Mouse (Mus musculus): ENCODE data around the gene Rnase2b. TPM values are rescaled to one million over a fixed set of nuclear protein-coding genes. Genes with fewer than 3 reads are reported as not detected.
"Not testable (repeated sequence)": the region's sequence is repeated elsewhere in the genome, so short reads cannot be mapped to it uniquely, and the experiment has no call there.

Rnase2b gene
- total RNA-seq, 1 experiment from 2014 or later = not detected

DNA sequence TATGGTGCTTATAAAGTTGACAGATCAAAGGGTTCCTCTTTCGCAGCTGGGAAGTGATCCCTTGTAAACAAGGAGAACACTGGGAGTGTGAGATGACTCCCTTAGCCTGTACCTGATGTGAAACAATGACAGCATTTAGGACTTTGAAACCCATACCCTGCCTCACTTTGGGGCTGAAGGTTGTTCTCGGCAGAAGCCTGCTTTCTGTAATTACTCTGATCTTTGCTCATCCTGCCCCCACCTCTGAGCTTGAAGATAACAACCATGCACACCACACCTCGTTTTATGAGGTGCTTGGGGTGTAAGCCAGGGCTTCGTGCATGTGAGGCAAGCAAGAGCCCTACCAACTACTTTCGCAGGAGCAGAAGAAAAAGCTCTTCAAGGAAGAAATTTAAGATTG lies 12.9 kb upstream of the Rnase2b start:
- ATAC-seq (replicated peaks; ENCODE audit: insufficient number of reproducible peaks, low FRiP score, low TSS enrichment, poor library complexity, severe bottlenecking) = no peak

DNA sequence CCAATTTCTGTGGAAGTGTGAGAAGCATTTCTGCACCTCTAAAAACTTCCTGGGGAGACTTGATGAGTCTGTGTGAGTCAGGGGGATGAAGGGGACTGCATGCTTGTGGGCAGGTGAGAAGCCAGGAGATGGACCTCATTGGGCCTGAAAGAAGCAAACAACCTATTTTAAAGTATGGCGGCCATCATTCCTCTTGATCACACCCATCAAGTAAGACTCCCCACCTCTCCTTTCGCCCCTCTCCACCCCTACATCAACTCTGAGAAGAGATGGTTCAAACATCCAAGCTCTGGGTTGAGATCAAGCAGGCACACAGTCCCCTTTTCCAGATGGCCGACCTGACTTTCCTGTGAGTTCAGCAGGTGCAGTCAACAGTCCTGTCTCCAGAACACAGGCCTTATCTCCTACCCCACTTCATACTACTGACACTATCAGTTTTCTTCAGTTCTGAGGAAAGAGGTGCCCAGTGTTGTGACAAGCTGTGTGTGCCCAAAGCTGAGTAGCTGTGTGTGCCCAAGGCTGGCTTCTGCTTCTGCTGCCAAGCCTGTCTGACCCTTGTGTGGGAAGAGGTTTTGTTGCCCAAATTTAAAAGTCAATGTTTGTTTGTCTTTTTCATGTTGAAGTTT lies 11.7 kb upstream of the Rnase2b start:
- no peak for ATAC-seq (replicated peaks; ENCODE audit: insufficient number of reproducible peaks, low FRiP score, low TSS enrichment, poor library complexity, severe bottlenecking)

DNA sequence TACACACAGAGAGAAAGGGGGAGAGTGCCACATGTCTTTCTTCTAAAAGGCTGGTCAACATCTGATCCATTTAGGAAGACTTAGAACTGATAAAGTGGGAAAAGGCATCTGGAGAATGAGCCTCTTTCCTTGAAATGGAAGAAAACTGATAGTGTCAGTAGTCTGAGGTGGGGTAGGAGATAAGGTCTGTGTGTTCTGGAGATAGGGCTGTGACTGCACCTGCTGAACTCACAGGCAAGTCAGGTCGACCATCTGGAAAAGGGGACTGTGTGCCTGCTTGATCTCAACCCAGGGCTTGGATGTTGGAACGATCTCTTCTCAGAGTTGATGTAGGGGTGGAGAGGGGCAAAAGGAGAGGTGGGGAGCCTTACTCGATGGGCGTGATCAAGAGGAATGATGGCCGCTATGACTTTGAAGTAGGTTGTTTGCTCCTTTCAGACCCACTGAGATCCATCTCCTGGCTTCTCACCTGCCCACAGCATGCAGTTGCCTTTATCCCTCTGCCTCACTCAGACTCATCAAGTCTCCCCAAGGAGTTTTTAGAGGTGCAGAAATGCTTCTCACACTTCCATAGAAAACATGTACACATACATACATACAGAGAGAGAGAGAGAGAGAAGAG lies 9.7 kb upstream of the Rnase2b start:
- no peak for ATAC-seq (replicated peaks; ENCODE audit: insufficient number of reproducible peaks, low FRiP score, low TSS enrichment, poor library complexity, severe bottlenecking)

DNA sequence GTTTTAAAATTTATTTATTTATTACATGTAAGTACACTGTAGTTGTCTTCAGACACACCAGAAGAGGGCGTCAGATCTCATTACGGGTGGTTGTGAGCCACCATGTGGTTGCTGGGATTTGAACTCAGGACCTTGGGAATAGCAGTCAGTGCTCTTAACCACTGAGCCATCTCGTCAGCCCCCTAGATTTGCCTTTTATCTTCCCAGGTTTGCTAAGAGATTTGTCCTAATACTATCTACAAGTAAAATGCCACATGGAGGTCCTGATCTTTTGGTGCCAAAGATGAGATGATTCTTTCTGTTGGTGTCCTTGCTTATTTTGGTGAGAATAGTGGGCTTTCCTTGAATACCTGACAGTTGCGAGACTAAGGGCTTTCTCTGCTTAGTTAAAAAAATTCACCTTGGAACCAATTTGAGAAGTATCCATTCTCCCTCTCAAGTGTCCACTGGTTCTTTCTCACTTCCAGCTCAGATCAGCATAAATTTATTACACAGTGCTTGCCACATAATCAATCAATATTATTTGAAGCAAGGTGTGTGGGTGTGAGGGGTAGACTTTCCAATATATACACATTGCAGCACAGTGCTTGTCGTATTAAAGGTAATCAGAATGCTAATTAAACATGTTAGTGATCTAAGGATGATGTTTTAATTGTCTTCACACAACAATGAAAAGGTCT lies 5.9 kb upstream of the Rnase2b start:
- no peak for ATAC-seq (replicated peaks; ENCODE audit: insufficient number of reproducible peaks, low FRiP score, low TSS enrichment, poor library complexity, severe bottlenecking)

DNA sequence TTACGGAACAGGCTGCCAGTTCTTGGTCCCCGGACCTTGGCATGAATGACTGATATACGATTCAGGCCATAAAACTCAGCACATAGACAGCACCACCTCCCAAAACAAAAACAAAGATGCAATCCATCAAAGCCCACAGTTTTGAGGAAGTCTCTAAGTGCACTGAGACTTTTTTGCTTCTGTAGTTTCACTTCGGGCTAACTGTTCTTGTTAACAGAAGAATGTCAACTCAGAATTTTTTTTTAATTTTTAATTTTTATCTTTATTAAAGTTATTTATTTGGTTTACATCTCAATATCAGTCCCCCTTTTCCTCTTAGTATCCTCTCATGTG lies 5.4 kb upstream of the Rnase2b start:
- no peak; the same call in 1 of the 2 replicates for ATAC-seq (replicated peaks; ENCODE audit: insufficient number of reproducible peaks, low FRiP score, low TSS enrichment, poor library complexity, severe bottlenecking)

DNA sequence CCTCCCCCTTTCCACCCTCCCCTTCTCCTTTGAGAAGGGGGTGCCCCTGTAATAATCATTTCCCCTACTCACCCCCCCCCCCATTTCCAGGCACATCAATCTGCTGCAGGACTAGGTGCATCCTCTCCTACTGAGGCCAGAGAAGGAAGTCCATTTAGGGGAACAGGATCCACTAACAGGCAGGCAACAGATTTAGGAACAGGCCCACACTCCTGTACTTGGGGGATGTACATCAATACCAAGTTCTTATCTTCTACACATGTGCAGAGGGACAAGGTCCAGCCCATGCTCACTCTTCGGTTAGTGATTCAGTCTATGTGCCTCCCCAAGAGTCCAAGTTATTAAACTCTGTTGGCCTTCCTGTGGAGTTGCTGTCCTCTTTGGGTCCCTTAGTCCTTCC lies 5.0 kb upstream of the Rnase2b start:
- no peak for ATAC-seq (replicated peaks; ENCODE audit: insufficient number of reproducible peaks, low FRiP score, low TSS enrichment, poor library complexity, severe bottlenecking)

DNA sequence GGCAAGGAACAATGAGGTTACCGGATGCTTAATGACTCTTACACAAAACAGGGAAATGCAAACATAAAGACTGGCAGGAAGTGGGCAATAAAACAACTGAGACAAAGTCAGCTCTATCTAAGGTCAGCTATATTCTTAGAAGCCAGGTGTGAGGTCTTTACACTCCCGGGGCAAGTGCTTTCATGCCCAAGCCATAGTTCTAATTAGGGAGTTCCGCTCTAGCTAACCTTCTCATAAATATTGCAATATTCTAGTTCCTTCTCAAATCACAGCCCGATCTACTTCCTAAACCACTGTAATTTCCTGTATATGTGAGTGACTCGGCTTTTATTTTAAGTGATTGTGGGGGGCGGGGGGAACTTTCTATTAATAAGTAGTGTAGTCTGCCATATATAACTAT lies 1.3 kb downstream of the Rnase2b start:
- ATAC-seq (replicated peaks; ENCODE audit: insufficient number of reproducible peaks, low FRiP score, low TSS enrichment, poor library complexity, severe bottlenecking) = not testable (repeated sequence)

DNA sequence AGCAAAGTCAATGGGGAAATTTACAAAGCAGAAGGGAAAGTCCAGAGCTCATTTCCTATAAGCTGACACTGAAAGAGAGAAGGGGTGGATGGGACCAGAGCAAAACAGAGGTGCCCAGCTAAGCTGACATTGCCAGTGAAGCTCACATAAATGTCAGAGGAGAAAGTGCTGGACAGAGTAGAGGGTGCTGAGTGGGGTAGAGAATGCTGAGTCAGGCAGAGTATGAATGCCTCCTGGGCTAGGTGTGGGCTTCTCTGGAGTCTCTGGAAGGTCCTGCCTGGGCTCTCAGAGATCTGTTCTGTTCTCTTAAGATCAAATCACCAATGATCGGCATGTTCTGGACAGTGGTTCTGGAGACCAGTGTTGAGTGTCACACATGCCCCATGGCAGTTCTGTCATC lies 3.4 kb downstream of the Rnase2b start:
- no peak for ATAC-seq (replicated peaks; ENCODE audit: insufficient number of reproducible peaks, low FRiP score, low TSS enrichment, poor library complexity, severe bottlenecking)

DNA sequence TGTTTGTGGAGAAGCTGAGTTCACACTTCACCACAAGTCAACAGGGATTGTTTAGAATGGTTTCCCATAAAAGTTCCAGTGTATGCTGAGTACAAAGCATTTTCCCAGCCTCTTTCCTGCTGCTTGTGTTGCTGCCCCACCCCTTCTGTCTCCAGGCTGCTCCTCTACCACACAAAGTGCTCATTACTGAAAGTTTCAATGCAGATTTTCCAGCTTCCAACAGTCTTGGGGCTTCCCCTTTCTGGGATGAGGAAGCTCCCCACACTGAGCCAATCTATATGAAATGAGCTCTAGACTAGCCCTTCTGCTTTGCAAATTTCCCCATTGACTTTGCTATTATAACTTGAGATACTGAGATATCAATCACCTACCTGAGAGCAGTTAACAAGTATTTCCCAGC lies 4.0 kb downstream of the Rnase2b start:
- peak; percentile 66 for ATAC-seq (replicated peaks; ENCODE audit: insufficient number of reproducible peaks, low FRiP score, low TSS enrichment, poor library complexity, severe bottlenecking)

DNA sequence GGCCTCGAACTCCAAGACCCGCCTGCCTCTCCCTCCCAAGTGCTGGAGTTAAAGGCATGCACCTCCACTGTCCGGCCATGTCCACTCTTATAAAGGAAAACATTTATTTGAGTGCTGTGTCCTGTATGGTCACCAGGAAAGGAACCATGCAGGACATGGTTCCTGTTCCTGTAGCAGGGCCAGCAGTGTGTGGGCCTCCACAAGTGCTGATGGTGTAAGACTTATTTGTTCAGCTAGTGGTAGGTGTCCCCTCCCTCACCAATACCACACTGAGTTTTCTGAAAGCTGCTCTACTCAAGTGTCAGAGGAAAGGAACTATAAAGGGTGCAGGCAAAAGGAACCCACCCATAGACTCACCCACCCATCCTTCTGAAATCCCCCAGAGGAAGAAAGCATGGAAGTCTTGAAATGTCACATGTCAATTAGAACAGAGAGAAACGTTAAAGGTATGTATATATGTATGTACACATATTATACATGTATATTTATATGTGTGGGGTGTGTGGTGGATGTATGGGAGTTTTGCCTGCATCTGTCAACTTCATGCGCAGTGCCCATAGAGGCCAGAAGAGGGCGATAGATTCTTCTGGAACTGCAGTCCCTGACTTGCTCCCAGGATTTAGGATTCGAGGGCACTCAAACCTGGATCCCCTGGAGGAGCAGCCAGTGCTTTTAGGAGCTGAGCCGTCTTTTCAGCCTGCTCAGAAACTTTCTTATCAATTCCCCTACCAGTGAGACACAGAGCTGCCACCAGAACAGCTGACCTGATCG lies 10.2 kb downstream of the Rnase2b start:
- ATAC-seq (replicated peaks; ENCODE audit: insufficient number of reproducible peaks, low FRiP score, low TSS enrichment, poor library complexity, severe bottlenecking) = not testable (repeated sequence)

DNA sequence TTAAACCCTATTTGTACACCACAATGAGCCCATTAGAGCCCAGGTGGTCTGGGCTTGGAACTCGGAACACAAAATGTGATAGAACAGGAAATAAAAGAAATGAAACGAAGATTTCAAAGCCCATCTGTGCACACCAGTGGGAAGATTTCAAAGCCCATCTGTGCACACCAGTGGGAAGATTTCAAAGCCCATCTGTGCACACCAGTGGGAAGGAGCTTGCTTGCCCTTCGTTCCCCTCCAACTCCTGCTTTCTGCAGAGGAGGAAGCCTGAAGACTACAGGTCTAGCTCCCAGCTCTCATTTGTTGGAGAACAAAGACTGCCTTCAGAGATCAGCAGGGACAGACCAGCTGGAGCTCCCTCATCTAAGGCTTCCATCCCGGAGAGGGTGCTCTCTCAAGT lies 10.9 kb downstream of the Rnase2b start:
- ATAC-seq (replicated peaks; ENCODE audit: insufficient number of reproducible peaks, low FRiP score, low TSS enrichment, poor library complexity, severe bottlenecking) = not testable (repeated sequence)

DNA sequence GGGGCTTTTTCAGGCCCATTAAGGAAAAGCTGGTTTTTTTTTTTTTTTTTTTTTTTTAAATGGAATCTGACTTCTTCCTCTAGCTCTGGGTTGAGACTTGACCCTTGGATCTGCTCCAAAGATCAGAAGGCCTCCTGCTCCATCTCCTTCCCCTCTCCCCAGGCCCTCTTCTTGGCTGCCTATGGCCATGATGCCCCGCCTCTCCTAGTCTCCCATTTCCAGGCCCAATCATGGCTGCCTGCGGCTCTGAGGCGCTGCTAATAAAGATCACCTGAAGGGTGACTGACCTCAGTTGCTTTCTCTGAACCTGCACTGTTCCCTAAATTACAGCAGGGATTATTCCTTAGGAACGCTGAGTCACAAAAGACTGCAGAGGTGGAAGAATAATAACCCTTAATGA lies 11.8 kb downstream of the Rnase2b start:
- no peak for ATAC-seq (replicated peaks; ENCODE audit: insufficient number of reproducible peaks, low FRiP score, low TSS enrichment, poor library complexity, severe bottlenecking)

DNA sequence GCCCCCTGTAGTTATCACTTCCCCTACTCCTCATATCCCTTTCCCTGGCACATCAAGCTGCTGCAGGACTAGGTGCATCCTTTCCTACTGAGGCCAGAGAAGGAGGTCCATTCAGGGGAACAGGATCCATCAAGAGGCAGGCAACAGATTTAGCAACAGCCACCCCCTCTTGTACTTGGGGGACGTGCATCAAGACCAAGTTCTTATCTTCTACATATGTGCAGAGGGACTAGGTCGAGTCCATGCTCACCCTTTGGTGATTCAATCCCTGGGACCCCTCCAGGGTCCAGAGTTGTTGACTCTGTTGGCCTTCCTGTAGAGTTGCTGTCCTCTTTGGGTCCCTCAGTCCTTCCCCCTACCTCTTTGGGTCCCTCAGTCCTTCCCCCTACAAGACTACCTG lies 19.0 kb downstream of the Rnase2b start:
- ATAC-seq (replicated peaks; ENCODE audit: insufficient number of reproducible peaks, low FRiP score, low TSS enrichment, poor library complexity, severe bottlenecking) = not testable (repeated sequence)

DNA sequence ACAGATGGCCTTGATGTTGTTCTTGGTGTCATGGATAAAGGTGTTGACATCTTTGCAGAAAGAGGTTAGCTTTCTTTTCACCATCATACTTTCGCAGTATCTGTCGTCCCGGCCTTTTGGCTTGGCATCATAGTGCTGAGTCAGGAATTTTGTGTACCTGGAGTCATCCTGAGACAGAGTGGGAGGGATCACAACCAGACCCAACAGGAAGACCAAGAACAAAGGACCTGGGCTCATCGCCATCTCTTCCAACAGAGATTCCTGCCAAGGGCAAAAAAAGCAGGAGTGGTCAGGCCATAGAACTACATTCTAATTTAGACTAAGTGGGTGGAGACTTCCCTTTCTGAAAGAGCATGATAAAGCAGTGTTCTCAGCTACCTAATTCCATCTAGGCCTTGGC lies 33.6 kb downstream of the Rnase2b start:
- no peak for ATAC-seq (replicated peaks; ENCODE audit: insufficient number of reproducible peaks, low FRiP score, low TSS enrichment, poor library complexity, severe bottlenecking)

DNA sequence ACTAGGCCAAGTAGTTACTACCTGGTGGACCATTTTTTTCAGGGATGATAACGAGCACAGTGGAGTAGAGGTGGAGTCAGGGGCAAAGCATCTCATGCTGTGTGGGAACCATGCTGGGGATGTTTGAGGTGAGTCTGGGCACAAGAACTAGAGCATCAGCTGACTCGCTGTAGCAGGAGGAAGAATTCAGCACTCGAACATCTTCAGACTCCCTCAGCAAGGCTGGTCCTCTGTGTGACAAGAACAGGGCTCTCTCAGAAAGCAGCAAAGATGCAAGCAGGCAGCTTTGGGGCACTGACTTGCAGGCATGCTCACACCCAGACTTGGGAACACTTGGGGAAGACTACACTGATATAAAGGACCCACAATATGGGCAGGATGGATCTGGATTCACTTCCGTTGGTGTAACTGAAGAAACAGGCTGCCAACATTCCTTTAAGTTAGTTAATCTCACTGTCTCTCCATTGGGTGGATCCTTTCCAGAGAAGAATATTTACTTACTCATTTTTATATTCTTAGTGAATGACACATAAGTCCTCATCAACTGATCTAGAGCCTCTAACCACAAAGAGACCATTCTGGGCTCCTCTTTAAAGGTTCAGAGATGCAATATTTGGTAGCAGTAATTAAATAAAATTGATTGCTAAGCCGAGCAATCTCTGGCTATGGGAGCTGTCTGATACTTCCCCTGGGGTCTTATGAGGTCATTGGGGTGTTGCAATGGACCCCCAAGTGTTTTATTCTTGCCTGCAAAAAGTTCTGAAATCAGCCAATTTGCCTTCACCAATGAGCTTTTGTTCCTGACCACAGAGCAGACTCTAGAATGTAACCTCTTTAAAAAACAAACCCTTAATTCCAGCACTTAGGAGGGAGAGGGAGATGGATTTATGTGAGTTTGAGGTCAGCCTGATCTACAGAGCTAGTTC lies 37.3 kb downstream of the Rnase2b start, which contains the start of gene Ang2:
Ang2 (minus strand) TSS at position 51 of the 926 bp plus-strand sequence.
- no peak for ATAC-seq (replicated peaks; ENCODE audit: insufficient number of reproducible peaks, low FRiP score, low TSS enrichment, poor library complexity, severe bottlenecking)

DNA sequence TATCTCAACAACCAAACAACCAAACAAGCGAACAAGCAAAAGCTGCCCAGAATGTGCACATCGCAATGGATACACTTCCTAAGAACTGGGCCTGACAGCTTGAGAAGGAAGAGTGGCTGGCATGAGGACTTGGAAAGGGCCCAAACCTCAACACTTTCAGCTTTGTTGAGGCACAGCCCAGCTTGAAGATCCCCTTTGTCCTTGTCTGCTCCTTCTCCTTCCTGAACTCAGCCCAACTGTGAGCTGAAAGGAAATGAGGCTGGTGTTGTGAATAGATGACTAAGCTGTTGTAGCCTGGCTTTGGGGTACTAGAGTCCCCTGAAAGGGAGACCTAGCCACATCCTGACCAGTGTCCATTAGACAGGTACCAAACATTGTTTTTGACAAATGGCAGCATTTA lies 38.0 kb downstream of the Rnase2b start:
- no peak for ATAC-seq (replicated peaks; ENCODE audit: insufficient number of reproducible peaks, low FRiP score, low TSS enrichment, poor library complexity, severe bottlenecking)

DNA sequence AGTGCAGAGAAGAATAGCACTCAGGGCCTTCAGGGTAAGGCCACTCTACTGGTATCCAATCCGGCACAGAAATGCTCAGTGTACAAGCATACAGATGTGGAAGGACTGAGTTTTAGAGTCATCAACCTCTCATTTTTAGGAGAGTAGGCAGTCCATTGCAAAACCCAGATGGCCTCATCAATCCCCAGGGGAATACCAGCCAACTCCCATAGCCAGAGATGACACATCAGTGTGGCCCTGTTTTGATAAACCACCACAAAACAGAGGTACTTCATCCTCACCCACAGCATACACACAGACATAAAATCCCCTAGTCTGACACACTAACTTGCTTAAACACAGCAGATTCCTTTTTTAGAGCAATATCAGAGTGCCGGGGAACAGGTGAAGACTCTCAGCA lies 38.4 kb downstream of the Rnase2b start:
- no peak for ATAC-seq (replicated peaks; ENCODE audit: insufficient number of reproducible peaks, low FRiP score, low TSS enrichment, poor library complexity, severe bottlenecking)

DNA sequence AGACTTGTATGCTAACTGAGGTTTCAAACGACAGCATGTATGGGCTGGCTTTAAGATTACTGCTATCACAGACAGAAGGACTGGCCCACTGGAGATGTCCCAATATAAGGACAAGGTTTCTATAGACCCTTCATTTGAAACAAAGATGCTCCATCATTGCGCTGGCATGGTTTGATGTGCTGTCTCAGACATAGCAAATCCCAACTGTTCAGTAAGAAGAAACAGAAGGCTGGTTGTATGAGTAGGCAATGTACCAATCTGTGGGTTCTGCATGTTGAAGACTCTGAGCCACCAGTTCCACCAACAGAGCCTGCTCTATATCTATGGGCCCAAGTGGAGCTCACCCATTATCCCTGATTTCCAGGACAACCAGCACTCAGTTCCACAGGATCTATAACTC lies 41.1 kb downstream of the Rnase2b start, which contains the start of gene Ear14:
Ear14 (plus strand) TSS at position 277 of the 400 bp plus-strand sequence.
- no peak for ATAC-seq (replicated peaks; ENCODE audit: insufficient number of reproducible peaks, low FRiP score, low TSS enrichment, poor library complexity, severe bottlenecking)

Measured in monocyte, adult 5-6 weeks (primary cell).